Mouse (Mus musculus): ENCODE measurements around the gene Tm9sf4. TPM values are rescaled to one million over a fixed set of nuclear protein-coding genes. Genes with fewer than 3 reads are reported as not detected.

Tm9sf4 gene
- 95.3 TPM for polyA plus RNA-seq (2021)

- ChIA-PET POLR2A (interaction anchor here (0.7 kb wide), 3 partner anchors 10 to 272 kb away, joined by 3 to 4 read pairs (median 3); no protein-coding TSS in a partner anchor), CTCF (interaction anchor here (0.7 to 1.4 kb wide), 4 partner anchors 9 to 36 kb away, joined by 3 to 7 read pairs (median 3); no protein-coding TSS in a partner anchor)
- ATAC-seq (peak; percentile 75), DNase-seq (ENCODE audit: low read depth, low spot score) (peak; percentile 71)
- TF ChIP-seq CTCF (IDR thresholded peaks at IDR 0.05) = no peak
- H3K27me3 ChIP-seq = no peaks in the 10 kb centered on the region
- in situ Hi-C loops (cut with MboI; ENCODE audit: low pct_unique_long_range_greater_than_20kb) = no loop called here
Measured at GRCm38 (mm10) chr2:153160844-153161683, at the start of gene Tm9sf4. Gene Tm9sf4, plus strand, starts transcription at chr2:153161303.

DNA sequence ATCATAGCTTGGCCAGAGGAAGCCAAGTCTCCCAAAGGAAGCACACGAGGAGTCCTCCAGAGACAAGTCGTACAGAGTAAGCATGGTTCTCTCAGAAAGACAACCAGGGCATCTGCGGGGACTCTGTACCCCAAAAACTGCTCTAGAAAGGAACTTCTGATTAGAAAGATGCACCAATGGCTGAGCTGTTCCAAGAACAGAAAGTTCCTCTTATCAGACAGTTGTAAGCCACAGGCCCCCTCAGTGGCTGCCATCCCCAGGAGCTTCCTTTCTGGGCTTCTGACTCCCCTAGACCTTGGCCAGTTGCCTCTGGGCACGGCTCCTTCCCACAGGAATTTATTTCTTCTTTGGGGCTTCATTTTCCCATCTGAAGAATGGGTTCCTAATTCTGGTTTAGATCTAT, 45.4 kb upstream of the Tm9sf4 start:
- POLR2A ChIA-PET = no interaction called here
- no peak for TF ChIP-seq CTCF (IDR thresholded peaks at IDR 0.05)
- ATAC-seq (no peak), DNase-seq (ENCODE audit: low read depth, low spot score) (no peak)
- in situ Hi-C loops (cut with MboI; ENCODE audit: low pct_unique_long_range_greater_than_20kb) = no loop called here
- no peaks in the 10 kb centered on the region for H3K27me3 ChIP-seq
- CTCF ChIA-PET = interaction anchor here (1.2 to 2.3 kb wide), 3 partner anchors 9 to 27 kb away, joined by 3 to 8 read pairs (median 4); no protein-coding TSS in a partner anchor

GRCm38 (mm10) chr2:153117051-153117486, 44.0 kb upstream of the Tm9sf4 start:
- no peaks in the 10 kb centered on the region for H3K27me3 ChIP-seq
- no peak for TF ChIP-seq CTCF (IDR thresholded peaks at IDR 0.05)
- CTCF ChIA-PET = interaction anchor here (1.6 to 2.3 kb wide), 2 partner anchors 20 to 25 kb away, joined by 5 to 8 read pairs; no protein-coding TSS in a partner anchor
- ATAC-seq (no peak), DNase-seq (ENCODE audit: low read depth, low spot score) (no peak)
- in situ Hi-C loops (cut with MboI; ENCODE audit: low pct_unique_long_range_greater_than_20kb) = no loop called here
- POLR2A ChIA-PET = interaction anchor here (0.7 kb wide), 1 partner anchor 36 kb away, joined by 3 read pairs; no protein-coding TSS in a partner anchor

- CTCF ChIA-PET = interaction anchor here (1.1 to 1.4 kb wide), 3 partner anchors 11 to 38 kb away, joined by 3 to 6 read pairs (median 4); no protein-coding TSS in a partner anchor
- in situ Hi-C loops (cut with MboI; ENCODE audit: low pct_unique_long_range_greater_than_20kb) = no loop called here
- H3K27me3 ChIP-seq = no peaks in the 10 kb centered on the region
- POLR2A ChIA-PET = no interaction called here
- no peak for TF ChIP-seq CTCF (IDR thresholded peaks at IDR 0.05)
- DNase-seq (ENCODE audit: low read depth, low spot score) (no peak), ATAC-seq (no peak)
Measured at GRCm38 (mm10) chr2:153119488-153119887, 41.6 kb upstream of the Tm9sf4 start.

DNA sequence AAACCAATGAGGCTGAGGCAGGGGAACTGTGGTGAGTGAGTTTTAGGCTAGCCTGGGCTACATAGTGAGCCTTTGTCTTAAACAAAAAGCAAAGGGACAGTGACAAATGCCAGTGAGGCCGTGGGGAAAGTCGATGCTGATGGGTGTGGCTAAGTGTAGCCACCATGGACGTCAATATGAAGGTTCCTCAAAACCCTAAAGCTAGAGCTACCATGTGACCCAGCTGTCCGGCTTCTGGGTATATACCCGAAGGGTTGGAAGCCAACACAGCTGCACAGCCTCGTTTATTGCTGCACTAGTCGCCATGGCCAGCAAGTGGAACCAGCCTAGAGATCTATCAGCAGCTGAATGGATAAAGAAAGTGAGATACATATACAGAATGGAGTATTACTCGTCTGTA, 41.0 kb upstream of the Tm9sf4 start:
- POLR2A ChIA-PET = no interaction called here
- no peak for TF ChIP-seq CTCF (IDR thresholded peaks at IDR 0.05)
- CTCF ChIA-PET = interaction anchor here (1.1 to 1.4 kb wide), 3 partner anchors 10 to 39 kb away, joined by 3 to 6 read pairs (median 4); no protein-coding TSS in a partner anchor
- in situ Hi-C loops (cut with MboI; ENCODE audit: low pct_unique_long_range_greater_than_20kb) = no loop called here
- H3K27me3 ChIP-seq = no peaks in the 10 kb centered on the region
- ATAC-seq (no peak), DNase-seq (ENCODE audit: low read depth, low spot score) (no peak)

- ATAC-seq (peak; percentile 35), DNase-seq (ENCODE audit: low read depth, low spot score) (no peak)
- ChIA-PET CTCF (interaction anchor here (0.9 to 1.7 kb wide), 4 partner anchors 9 to 21 kb away, joined by 3 to 4 read pairs (median 4); no protein-coding TSS in a partner anchor), POLR2A (interaction anchor here (1.1 kb wide), 1 partner anchor 17 kb away, joined by 3 read pairs; no protein-coding TSS in a partner anchor)
- TF ChIP-seq CTCF (IDR thresholded peaks at IDR 0.05) = no peak
- in situ Hi-C loops (cut with MboI; ENCODE audit: low pct_unique_long_range_greater_than_20kb) = no loop called here
- H3K27me3 ChIP-seq = no peaks in the 10 kb centered on the region
Measured at GRCm38 (mm10) chr2:153121821-153122615, 39.1 kb upstream of the Tm9sf4 start.

GRCm38 (mm10) chr2:153122701-153123100, 38.4 kb upstream of the Tm9sf4 start:
- no peak for TF ChIP-seq CTCF (IDR thresholded peaks at IDR 0.05)
- no peaks in the 10 kb centered on the region for H3K27me3 ChIP-seq
- CTCF ChIA-PET = interaction anchor here (1.2 to 1.5 kb wide), 2 partner anchors 11 to 12 kb away, joined by 3 to 7 read pairs; no protein-coding TSS in a partner anchor
- DNase-seq (ENCODE audit: low read depth, low spot score) = no peak
- in situ Hi-C loops (cut with MboI; ENCODE audit: low pct_unique_long_range_greater_than_20kb) = no loop called here
- POLR2A ChIA-PET = no interaction called here
- ATAC-seq = no peak

GRCm38 (mm10) chr2:153125875-153126274, 35.2 kb upstream of the Tm9sf4 start:
- no peaks in the 10 kb centered on the region for H3K27me3 ChIP-seq
- DNase-seq (ENCODE audit: low read depth, low spot score) (no peak), ATAC-seq (no peak)
- TF ChIP-seq CTCF (IDR thresholded peaks at IDR 0.05) = no peak
- POLR2A ChIA-PET = no interaction called here
- CTCF ChIA-PET = no interaction called here
- in situ Hi-C loops (cut with MboI; ENCODE audit: low pct_unique_long_range_greater_than_20kb) = no loop called here

- ATAC-seq (no peak), DNase-seq (ENCODE audit: low read depth, low spot score) (no peak)
- H3K27me3 ChIP-seq = no peaks in the 10 kb centered on the region
- POLR2A ChIA-PET = no interaction called here
- in situ Hi-C loops (cut with MboI; ENCODE audit: low pct_unique_long_range_greater_than_20kb) = no loop called here
- TF ChIP-seq CTCF (IDR thresholded peaks at IDR 0.05) = no peak
- CTCF ChIA-PET = interaction anchor here (0.8 to 2.9 kb wide), 7 partner anchors 8 to 59 kb away, joined by 3 to 14 read pairs (median 3); no protein-coding TSS in a partner anchor
Measured at GRCm38 (mm10) chr2:153131019-153131418, 30.1 kb upstream of the Tm9sf4 start.

GRCm38 (mm10) chr2:153134237-153134636, 26.9 kb upstream of the Tm9sf4 start:
- H3K27me3 ChIP-seq = no peaks in the 10 kb centered on the region
- ChIA-PET POLR2A (no interaction called here), CTCF (interaction anchor here (0.8 to 1.7 kb wide), 5 partner anchors 8 to 43 kb away, joined by 3 to 10 read pairs (median 4); no protein-coding TSS in a partner anchor)
- ATAC-seq (no peak), DNase-seq (ENCODE audit: low read depth, low spot score) (no peak)
- in situ Hi-C loops (cut with MboI; ENCODE audit: low pct_unique_long_range_greater_than_20kb) = no loop called here
- TF ChIP-seq CTCF (IDR thresholded peaks at IDR 0.05) = peak; percentile 43

Data from Patski (cell line).